Mouse (Mus musculus): ENCODE data around the gene Gdpd3.
A peak's percentile ranks its signal among the peaks of the same experiment; 100 is the strongest.
"Not testable (repeated sequence)": the region's sequence is repeated elsewhere in the genome, so short reads cannot be mapped to it uniquely, and the experiment has no call there.

Gene Gdpd3

GRCm38 (mm10) chr7:126766201-126766600 is at the start of gene Gdpd3:
Gene Gdpd3, plus strand, starts transcription at chr7:126766334.
- no peak for DNase-seq

GRCm38 (mm10) chr7:126717566-126717965 is 48.6 kb upstream of the Gdpd3 start:
- no peak for DNase-seq

GRCm38 (mm10) chr7:126718787-126719337 is 47.3 kb upstream of the Gdpd3 start:
- no peak for DNase-seq

GRCm38 (mm10) chr7:126721635-126722034 is 44.5 kb upstream of the Gdpd3 start:
- no peak for DNase-seq

GRCm38 (mm10) chr7:126725077-126725476 is 41.1 kb upstream of the Gdpd3 start:
- DNase-seq = no peak

- no peak for DNase-seq
These were observed 40.5 kb upstream of the Gdpd3 start for GRCm38 (mm10) chr7:126725667-126726066.

GRCm38 (mm10) chr7:126730256-126730789 is 35.8 kb upstream of the Gdpd3 start:
- not testable (repeated sequence) for DNase-seq

GRCm38 (mm10) chr7:126736122-126736521 is 30.0 kb upstream of the Gdpd3 start:
- no peak for DNase-seq

GRCm38 (mm10) chr7:126739551-126739950 is 26.6 kb upstream of the Gdpd3 start:
- no peak for DNase-seq

GRCm38 (mm10) chr7:126740132-126740735 is 25.9 kb upstream of the Gdpd3 start:
- no peak for DNase-seq

- no peak for DNase-seq
These were observed 25.2 kb upstream of the Gdpd3 start for GRCm38 (mm10) chr7:126740977-126741376.

- DNase-seq = no peak
These were observed 24.7 kb upstream of the Gdpd3 start for GRCm38 (mm10) chr7:126741452-126741851.

- no peak for DNase-seq
These were observed 24.1 kb upstream of the Gdpd3 start for GRCm38 (mm10) chr7:126741964-126742482.

GRCm38 (mm10) chr7:126746066-126746465 is 20.1 kb upstream of the Gdpd3 start:
- DNase-seq = no peak

- peak in 1 of 2 experiments; percentile 30 for DNase-seq
These were observed 19.3 kb upstream of the Gdpd3 start for GRCm38 (mm10) chr7:126746798-126747197.

GRCm38 (mm10) chr7:126748824-126749223 is 17.3 kb upstream of the Gdpd3 start:
- no peak for DNase-seq

- DNase-seq = no peak
These were observed 16.4 kb upstream of the Gdpd3 start for GRCm38 (mm10) chr7:126749582-126750343.

- DNase-seq = peak; percentile 37 to 66
These were observed 11.3 kb upstream of the Gdpd3 start for GRCm38 (mm10) chr7:126754866-126755265.

GRCm38 (mm10) chr7:126758539-126758938 is 7.6 kb upstream of the Gdpd3 start:
- no peak for DNase-seq

- peak; percentile 80 to 86 for DNase-seq
These were observed 7.0 kb upstream of the Gdpd3 start, which contains the start of gene Mapk3 for GRCm38 (mm10) chr7:126759050-126759671. Gene Mapk3, plus strand, starts transcription at chr7:126759601.

GRCm38 (mm10) chr7:126759672-126760390 is 6.3 kb upstream of the Gdpd3 start:
- DNase-seq = peak in 1 of 2 experiments; percentile 13

GRCm38 (mm10) chr7:126760391-126760802 is 5.7 kb upstream of the Gdpd3 start:
- DNase-seq = peak in 1 of 2 experiments; percentile 20
